Mouse (Mus musculus) limb, embryonic 14.5 days (tissue): Measurements from ENCODE around the gene Asb18. TPM values are rescaled to one million over a fixed set of nuclear protein-coding genes. Genes with fewer than 3 reads are reported as not detected.

Experiments
- ATAC-seq: fragments of 200-750 bp; cut with Nextera tagmentation; 2 replicates; pipeline ENCODE4 v1.8.0; 2017; ENCODE audit warnings: low read depth, moderate number of reproducible peaks, moderate TSS enrichment; ENCODE audit not compliant: low FRiP score
- DNase-seq: peaks from one replicate; pipeline ENCODE4 v3.0.0-alpha.2; 2015; ENCODE audit warnings: low spot score
- H3K27ac ChIP-seq: fragments of 300-500 bp; sonication (generic); replicated peaks from 2 replicates; pipeline ENCODE4 v1.5.1; 2014; ENCODE audit warnings: low read depth, mild to moderate bottlenecking, low read length, moderate library complexity, mixed read lengths
- H3K27me3 ChIP-seq: fragments of 300-500 bp; sonication (generic); 2 replicates; pipeline ENCODE4 v1.6.1; 2014; ENCODE audit warnings: low read length, mixed read lengths; ENCODE audit not compliant: control insufficient read depth, insufficient read depth
- H3K36me3 ChIP-seq: fragments of 300-500 bp; sonication (generic); 2 replicates; pipeline ENCODE4 v1.6.1; 2014; ENCODE audit warnings: mild to moderate bottlenecking, low read length, moderate library complexity, mixed read lengths; ENCODE audit not compliant: control insufficient read depth, insufficient read depth
- H3K4me1 ChIP-seq: fragments of 300-500 bp; sonication (generic); 2 replicates; pipeline ENCODE4 v1.6.1; 2014; ENCODE audit warnings: antibody characterized with exemption, low read length, mixed read lengths; ENCODE audit not compliant: control insufficient read depth, insufficient read depth
- H3K4me2 ChIP-seq: fragments of 300-500 bp; sonication (generic); replicated peaks from 2 replicates; pipeline ENCODE4 v1.6.1; 2014; ENCODE audit warnings: low read depth, mild to moderate bottlenecking, low read length, moderate library complexity; ENCODE audit not compliant: severe bottlenecking
- H3K4me3 ChIP-seq: fragments of 300-500 bp; sonication (generic); replicated peaks from 2 replicates; pipeline ENCODE4 v1.5.1; 2014; ENCODE audit warnings: low read length
- H3K9ac ChIP-seq: fragments of 300-500 bp; sonication (generic); 2 replicates; pipeline ENCODE4 v1.6.1; 2014; ENCODE audit warnings: mild to moderate bottlenecking, low read depth, low read length, moderate library complexity; ENCODE audit not compliant: severe bottlenecking
- H3K9me3 ChIP-seq: fragments of 300-500 bp; sonication (generic); 2 replicates; pipeline ENCODE4 v1.6.1; 2016; ENCODE audit warnings: low read length; ENCODE audit not compliant: control insufficient read depth
- POLR2A ChIP-seq: fragments of 200-500 bp; IDR thresholded peaks from 2 replicates; pipeline ENCODE4 v1.8.0; 2012; ENCODE audit warnings: inconsistent platforms, mild to moderate bottlenecking, moderate library complexity, borderline replicate concordance; ENCODE audit not compliant: insufficient read depth, insufficient read length; ENCODE audit errors: extremely low read depth
- WGBS: fragments of 180-500 bp; shearing (Covaris S2); extraction: QIAGEN DNeasy Blood & Tissue Kit; methylation state at CpG from one replicate; pipeline ENCODE4 v1.1.7; 2014; 5-methylcytosine and 5-hydroxymethylcytosine counted together
- polyA plus RNA-seq, 2 experiments: library from polyadenylated mRNA; depleted of rRNA in 1 of 2; stranded (reverse) in 1 of 2; unstranded in 1 of 2; fragments of >200 nt; fragmentation: Nextera tagmentation in 1 of 2; extraction: Ambion mirVana in 1 of 2; gene quantifications; 2 replicates each; pipeline versions ENCODE4 v1.2.1 to v1.2.3; 2012 to 2014

Asb18 gene
- polyA plus RNA-seq, 2 experiments, result 0.06 to 0.38 TPM

DNA sequence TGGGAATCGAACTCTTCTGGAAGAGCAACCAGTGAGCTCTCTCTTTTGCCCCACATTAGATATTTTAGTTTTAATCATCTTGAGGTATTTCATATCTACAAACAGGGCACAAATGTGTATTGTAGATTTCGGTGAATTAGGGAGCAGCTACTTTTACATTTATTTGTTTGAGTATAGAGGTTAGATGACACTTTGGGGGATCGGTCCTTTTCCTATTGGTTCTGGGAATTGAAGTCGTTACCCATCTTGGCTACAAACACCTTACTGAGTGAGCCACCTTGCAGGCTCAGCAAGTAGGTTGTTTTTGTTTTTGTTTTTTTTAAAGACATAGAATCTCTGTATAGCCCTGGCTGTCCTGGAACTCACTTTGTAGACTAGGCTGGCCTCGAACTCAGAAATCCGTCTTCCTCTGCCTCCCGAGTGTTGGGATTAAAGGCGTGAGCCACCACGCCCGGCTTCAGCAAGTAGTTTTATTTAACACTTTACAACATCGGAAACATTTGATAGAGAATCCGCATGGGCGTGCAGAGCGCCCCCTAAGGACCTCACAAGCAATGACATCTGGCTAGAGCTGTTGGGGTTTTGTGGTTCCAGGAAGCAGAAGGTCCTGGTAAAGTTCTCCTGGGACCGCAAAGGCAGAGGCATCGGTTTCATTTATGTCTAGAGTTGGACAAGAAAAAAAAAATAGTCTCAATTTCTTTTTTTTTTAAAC is 75.4 kb downstream of the Asb18 start:
- Histone ChIP-seq H3K27me3 (peaks cover 97% of the 10 kb centered on the region), H3K4me1 (peaks cover 5% of the 10 kb centered on the region), H3K36me3 (no peaks in the 10 kb centered on the region), H3K9ac (no peak overlapping the region), H3K4me3 (no peak overlapping the region), H3K9me3 (no peaks in the 10 kb centered on the region), H3K27ac (no peak overlapping the region), H3K4me2 (no peak overlapping the region)
- no peak for ATAC-seq
- DNase-seq, result no peak
- no peak for TF ChIP-seq POLR2A
- WGBS, result 31% methylated on average over 16 of the region's 16 CpGs

DNA sequence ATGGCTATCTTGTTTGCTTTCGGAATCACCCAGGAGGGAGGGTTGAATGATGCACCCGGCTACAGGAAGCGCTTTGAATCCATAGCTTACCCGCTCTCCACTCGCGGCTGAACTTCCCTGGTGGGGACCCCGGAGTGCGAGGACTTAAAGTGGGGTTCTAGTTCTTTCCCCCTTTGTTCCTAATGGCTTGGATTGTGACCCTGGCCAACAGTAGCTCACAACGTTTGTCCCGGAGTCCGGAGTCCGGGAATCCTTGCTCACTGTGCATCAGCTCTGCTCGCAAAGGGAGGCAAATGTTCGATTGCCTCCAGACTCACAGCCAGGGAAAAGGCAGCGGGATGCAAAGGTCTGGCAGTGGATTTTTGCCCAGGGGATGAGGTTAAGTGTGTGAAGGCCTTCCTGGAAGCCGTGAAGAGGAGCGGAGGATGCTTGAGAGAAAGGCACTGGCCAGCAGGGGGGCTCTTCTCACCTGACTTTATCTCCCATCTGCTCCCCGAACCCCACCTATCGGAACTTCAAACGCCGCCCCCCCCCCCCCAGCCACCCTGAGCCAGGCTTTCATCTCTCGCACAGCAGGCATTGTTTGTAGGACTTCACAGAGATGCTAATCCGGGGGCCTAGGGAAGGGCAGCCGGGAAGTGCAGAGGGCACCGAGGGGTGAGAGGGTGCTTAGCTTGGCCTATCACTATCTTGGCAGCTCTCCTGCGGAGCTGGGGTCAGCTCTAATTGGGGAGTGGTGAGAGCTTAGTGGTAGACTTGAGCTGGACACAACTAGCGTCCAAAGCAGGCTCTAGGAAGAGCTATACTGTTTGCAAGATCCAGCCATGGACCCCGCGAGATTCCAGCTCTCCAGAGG is 78.7 kb downstream of the Asb18 start:
- H3K36me3 ChIP-seq, result no peaks in the 10 kb centered on the region
- H3K27ac ChIP-seq, result no peak overlapping the region
- H3K4me1 ChIP-seq, result peaks cover 10% of the 10 kb centered on the region
- 1% methylated on average over 29 of the region's 29 CpGs for WGBS
- no peak for TF ChIP-seq POLR2A
- no peak overlapping the region for H3K4me2 ChIP-seq
- H3K4me3 ChIP-seq, result no peak overlapping the region
- H3K9ac ChIP-seq, result no peak overlapping the region
- H3K9me3 ChIP-seq, result no peaks in the 10 kb centered on the region
- DNase-seq (no peak), ATAC-seq (no peak)
- H3K27me3 ChIP-seq, result peaks cover 97% of the 10 kb centered on the region

DNA sequence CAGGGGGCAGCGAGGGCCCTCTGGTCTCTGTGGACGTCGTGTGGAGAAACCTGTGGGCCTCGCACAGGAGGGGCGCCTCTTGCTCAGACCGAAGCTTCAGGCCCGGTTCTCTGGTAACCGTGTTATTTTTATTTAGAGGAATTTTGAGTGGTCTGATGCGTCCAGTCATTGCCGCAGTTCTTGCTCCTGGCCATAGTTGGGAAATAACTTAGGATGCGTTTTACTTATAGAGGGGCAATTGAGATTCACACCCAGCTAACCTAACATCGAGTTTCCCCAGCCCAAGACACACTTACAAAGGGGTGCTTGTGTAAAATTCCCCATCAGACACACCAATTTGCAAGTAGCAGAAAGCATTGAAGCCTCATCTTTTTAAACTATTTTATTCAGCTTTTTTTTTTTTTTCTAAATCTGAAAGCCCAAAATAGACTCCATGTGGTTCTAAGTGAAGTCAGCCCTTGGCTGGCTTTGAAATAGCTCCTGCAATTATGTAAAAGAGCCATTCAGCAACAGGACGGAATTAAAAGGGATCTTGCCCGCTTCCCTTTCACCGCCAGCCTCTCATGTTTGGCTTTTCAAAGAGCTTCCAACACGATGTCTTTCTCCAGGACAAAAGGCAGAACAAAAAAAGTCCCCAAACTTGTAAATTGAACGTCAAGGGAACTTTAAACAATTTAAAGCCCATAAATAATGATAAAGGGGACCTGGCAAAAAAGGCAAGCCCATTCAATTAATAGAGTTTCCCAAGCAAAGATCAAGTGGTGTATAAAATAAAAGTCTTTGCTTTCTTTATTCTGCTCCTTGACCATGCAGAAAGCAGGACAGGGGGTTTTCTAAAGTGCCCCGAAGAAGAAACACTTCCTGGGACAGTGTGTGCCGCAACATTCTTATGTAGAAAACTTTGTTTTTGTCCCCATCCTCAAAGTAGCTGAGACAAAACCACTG is 79.9 kb downstream of the Asb18 start:
- ATAC-seq (no peak), DNase-seq (no peak)
- TF ChIP-seq POLR2A, result no peak
- H3K4me3 ChIP-seq, result no peak overlapping the region
- peaks cover 99% of the 10 kb centered on the region for H3K27me3 ChIP-seq
- no peak overlapping the region for H3K9ac ChIP-seq
- H3K4me2 ChIP-seq, result no peak overlapping the region
- H3K9me3 ChIP-seq, result no peaks in the 10 kb centered on the region
- no peaks in the 10 kb centered on the region for H3K36me3 ChIP-seq
- peaks cover 19% of the 10 kb centered on the region for H3K4me1 ChIP-seq
- H3K27ac ChIP-seq, result no peak overlapping the region
- 5% methylated on average over 19 of the region's 19 CpGs for WGBS

DNA sequence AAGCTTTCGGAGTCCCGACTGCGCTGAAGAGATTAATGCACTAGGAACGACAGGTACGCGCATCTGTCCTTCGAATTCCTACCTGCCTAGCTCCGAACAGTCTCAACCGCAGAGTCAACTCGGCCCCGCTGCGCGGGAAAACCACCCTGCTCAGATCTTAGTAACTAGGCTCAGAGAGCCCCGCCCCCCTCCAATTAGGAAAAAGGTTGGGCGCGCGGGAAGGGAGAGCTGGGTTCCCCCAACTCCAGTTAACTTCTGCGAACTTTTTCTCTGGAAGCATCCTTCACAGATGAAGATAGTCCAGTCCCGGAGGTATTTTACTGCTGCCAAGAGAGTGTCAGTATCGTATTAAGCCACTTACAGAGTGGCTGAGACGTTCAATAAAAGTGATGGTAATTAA is 80.7 kb downstream of the Asb18 start:
- Histone ChIP-seq H3K4me2 (no peak overlapping the region), H3K4me3 (no peak overlapping the region), H3K36me3 (no peaks in the 10 kb centered on the region), H3K9me3 (no peaks in the 10 kb centered on the region), H3K9ac (no peak overlapping the region), H3K27me3 (peaks cover 99% of the 10 kb centered on the region), H3K4me1 (peaks cover 23% of the 10 kb centered on the region), H3K27ac (no peak overlapping the region)
- TF ChIP-seq POLR2A, result no peak
- ATAC-seq (no peak), DNase-seq (no peak)
- under 1% methylated on average over 21 of the region's 21 CpGs for WGBS

DNA sequence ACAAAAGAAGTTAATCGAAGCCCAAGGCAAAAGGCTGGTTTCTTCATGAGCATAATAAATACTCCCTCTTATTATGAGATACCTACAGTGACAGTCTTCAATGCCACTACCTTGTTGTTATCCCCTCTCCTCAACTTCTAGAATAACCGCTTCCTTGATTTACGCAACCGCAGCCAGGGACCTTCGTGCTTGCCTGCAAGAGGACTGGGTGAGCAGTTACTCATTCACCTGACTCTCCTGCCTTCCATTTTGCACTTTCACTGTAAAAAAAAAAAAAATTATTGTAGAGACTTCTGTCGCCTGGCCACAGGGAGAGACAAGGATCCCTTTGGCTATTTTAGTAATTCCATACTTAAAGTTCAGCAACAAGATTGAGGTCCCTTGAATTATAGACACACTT is 81.4 kb downstream of the Asb18 start:
- H3K4me1 ChIP-seq, result peaks cover 23% of the 10 kb centered on the region
- H3K9ac ChIP-seq, result no peak overlapping the region
- no peak for DNase-seq
- no peak for TF ChIP-seq POLR2A
- no peak overlapping the region for H3K4me2 ChIP-seq
- H3K4me3 ChIP-seq, result no peak overlapping the region
- H3K9me3 ChIP-seq, result no peaks in the 10 kb centered on the region
- no peak overlapping the region for H3K27ac ChIP-seq
- WGBS, result 6% methylated on average over 6 of the region's 6 CpGs
- no peak for ATAC-seq
- H3K27me3 ChIP-seq, result peaks cover 100% of the 10 kb centered on the region
- H3K36me3 ChIP-seq, result no peaks in the 10 kb centered on the region
